Mouse (Mus musculus): ENCODE measurements around the gene Ube2e2. TPM values are rescaled to one million over a fixed set of nuclear protein-coding genes. Genes with fewer than 3 reads are reported as not detected.
"Not testable (repeated sequence)": the region's sequence is repeated elsewhere in the genome, so short reads cannot be mapped to it uniquely, and the experiment has no call there.

The Ube2e2 gene
- polyA plus RNA-seq, 1 experiment, result 3.4 TPM

GRCm38 (mm10) chr14:18547541-18547940 is 346.5 kb downstream of the Ube2e2 start:
- WGBS, result 85% methylated on average over 5 of the region's 5 CpGs
- Histone ChIP-seq H3K27ac (ENCODE audit: control insufficient read depth, insufficient read depth, low read depth, low read length, poor library complexity) (no peak overlapping the region), H3K4me3 (replicated peaks; ENCODE audit: control insufficient read depth, low read depth, low read length) (no peak overlapping the region), H3K4me1 (ENCODE audit: control insufficient read depth, insufficient read depth, low read length) (no peaks in the 10 kb centered on the region)
- TF ChIP-seq POLR2A (IDR thresholded peaks at IDR 0.05; ENCODE audit: borderline replicate concordance, control insufficient read depth, low read depth, low read length), result no peak
- no peak for TF ChIP-seq CTCF (IDR thresholded peaks at IDR 0.05; ENCODE audit: control insufficient read depth, insufficient read depth, low read length)

- H3K4me1 ChIP-seq (ENCODE audit: control insufficient read depth, insufficient read depth, low read length); H3K4me3 ChIP-seq (replicated peaks; ENCODE audit: control insufficient read depth, low read depth, low read length); H3K27ac ChIP-seq (ENCODE audit: control insufficient read depth, insufficient read depth, low read depth, low read length, poor library complexity): not testable (repeated sequence)
- 76% methylated on average over 4 of the region's 4 CpGs for WGBS
These were observed 355.0 kb downstream of the Ube2e2 start for GRCm38 (mm10) chr14:18539092-18539491.

DNA sequence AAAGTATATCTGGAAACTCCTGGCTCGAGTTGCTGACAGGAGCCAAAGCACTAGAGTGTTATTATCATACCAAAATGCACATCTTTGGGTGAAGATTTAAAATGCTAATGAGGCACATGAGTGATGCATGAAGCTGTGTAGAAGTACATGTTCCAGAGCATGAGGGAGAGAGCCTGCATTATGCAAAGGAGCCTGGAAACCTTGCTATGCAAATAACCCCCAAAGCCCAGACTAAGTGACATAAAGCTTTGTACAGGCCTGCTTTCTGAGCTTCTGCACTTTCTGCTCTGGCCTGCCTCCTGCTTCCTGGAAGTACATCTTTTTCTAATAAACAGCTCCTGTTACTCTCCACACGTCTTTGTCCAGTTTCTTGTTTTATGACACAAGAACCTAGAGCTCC is 363.2 kb downstream of the Ube2e2 start:
- no peak overlapping the region for H3K27ac ChIP-seq (ENCODE audit: control insufficient read depth, insufficient read depth, low read depth, low read length, poor library complexity)
- H3K4me3 ChIP-seq (replicated peaks; ENCODE audit: control insufficient read depth, low read depth, low read length), result no peak overlapping the region
- WGBS, result 54% methylated on average over 2 of the region's 2 CpGs
- H3K4me1 ChIP-seq (ENCODE audit: control insufficient read depth, insufficient read depth, low read length), result no peaks in the 10 kb centered on the region
- TF ChIP-seq CTCF (IDR thresholded peaks at IDR 0.05; ENCODE audit: control insufficient read depth, insufficient read depth, low read length) (no peak), POLR2A (IDR thresholded peaks at IDR 0.05; ENCODE audit: borderline replicate concordance, control insufficient read depth, low read depth, low read length) (no peak)

DNA sequence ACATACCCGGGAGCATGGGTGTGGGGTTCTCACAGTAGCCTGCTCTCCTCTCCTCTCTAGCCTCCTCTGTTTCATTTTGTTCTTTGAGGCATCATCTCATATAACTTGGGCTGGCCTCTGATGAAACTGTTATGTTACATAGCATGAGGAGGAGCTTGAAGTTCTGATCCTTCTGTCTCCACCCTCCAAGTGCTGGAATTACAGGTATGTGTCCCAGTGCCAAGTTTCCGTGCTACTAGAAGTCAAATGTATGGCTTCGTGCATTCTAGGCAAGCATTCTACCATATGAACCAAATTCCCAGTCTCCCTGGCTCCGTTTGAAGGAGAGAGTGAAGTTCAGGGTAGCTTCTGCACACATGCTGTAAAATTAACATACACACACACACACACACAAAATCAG is 363.6 kb downstream of the Ube2e2 start:
- Histone ChIP-seq H3K27ac (ENCODE audit: control insufficient read depth, insufficient read depth, low read depth, low read length, poor library complexity) (no peak overlapping the region), H3K4me1 (ENCODE audit: control insufficient read depth, insufficient read depth, low read length) (no peaks in the 10 kb centered on the region), H3K4me3 (replicated peaks; ENCODE audit: control insufficient read depth, low read depth, low read length) (no peak overlapping the region)
- WGBS, result 74% methylated on average over 4 of the region's 4 CpGs
- TF ChIP-seq POLR2A (IDR thresholded peaks at IDR 0.05; ENCODE audit: borderline replicate concordance, control insufficient read depth, low read depth, low read length), result no peak
- no peak for TF ChIP-seq CTCF (IDR thresholded peaks at IDR 0.05; ENCODE audit: control insufficient read depth, insufficient read depth, low read length)

Measured in bone marrow, adult 2 months (tissue).